Mouse (Mus musculus) embryo, embryonic 11 days (tissue): Measurements from ENCODE around the gene Rasal2.
"Not testable (repeated sequence)": the region's sequence is repeated elsewhere in the genome, so short reads cannot be mapped to it uniquely, and the experiment has no call there.

Experiments used
- DNase-seq: peaks from one replicate; pipeline ENCODE4 v3.0.0-alpha.2; 2015

The Rasal2 gene

GRCm38 (mm10) chr1:157236650-157237344 lies 175.6 kb downstream of the Rasal2 start:
- not testable (repeated sequence) for DNase-seq

- no peak for DNase-seq
These were observed 178.9 kb downstream of the Rasal2 start for GRCm38 (mm10) chr1:157233451-157233850.

DNA sequence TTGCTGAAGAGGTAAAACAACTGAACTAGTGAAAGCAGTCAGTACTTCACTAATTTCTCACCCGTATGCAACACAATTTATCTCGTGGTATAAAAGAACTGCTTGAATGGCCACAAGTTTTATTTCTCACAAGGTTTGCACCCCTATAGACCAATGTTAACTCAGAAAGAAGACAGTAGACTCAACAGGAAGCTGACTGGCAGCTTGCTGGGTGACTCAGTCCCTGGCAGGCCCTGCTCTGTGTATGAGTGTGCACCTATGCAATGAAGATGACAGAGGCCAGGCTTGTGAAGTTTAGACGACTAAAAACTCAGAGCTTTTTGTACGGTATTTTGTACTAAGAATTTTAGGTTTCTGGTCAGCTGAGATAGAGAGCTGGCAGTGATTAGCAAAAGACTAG lies 180.0 kb downstream of the Rasal2 start:
- DNase-seq = no peak

DNA sequence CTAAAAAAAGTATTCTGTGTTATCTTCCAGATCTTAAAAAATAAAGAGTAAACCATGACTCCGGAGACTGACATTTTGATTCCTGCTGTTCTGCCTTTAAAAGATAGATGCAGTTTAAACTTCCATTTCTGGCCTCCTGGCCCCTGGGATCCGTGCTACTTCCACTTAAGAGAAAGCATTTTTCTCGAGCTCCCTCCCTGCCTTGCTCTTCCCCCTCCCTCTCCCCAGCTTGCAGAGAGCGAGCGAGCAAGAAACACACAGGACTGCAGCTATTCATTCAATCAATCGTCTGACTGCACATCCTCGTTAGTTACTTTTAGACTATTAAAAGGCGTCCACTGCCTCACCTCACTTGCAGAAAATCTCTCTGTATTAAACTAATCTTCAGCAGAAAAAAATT lies 181.4 kb downstream of the Rasal2 start:
- DNase-seq = peak; percentile 56

GRCm38 (mm10) chr1:157230386-157230785 lies 182.0 kb downstream of the Rasal2 start:
- no peak for DNase-seq

DNA sequence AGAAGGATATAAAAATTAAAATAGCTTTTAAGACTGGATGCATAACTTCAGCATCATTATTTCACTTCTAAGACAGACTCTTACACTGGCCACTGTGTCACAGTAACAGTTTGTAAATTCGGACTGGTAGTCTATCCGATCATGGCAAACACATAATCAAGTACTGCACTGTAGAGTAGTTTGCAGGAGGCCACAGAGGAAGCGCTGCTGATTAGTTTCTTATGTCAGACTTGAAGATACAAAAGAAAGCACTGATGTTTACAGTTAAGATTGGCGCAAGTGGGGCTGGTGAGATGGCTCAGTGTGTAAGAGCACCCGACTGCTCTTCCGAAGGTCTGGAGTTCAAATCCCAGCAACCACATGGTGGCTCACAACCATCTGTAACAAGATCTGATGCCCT lies 187.4 kb downstream of the Rasal2 start:
- DNase-seq = no peak

- no peak for DNase-seq
These were observed 191.5 kb downstream of the Rasal2 start for GRCm38 (mm10) chr1:157220910-157221309.

- DNase-seq = no peak
These were observed 191.9 kb downstream of the Rasal2 start for GRCm38 (mm10) chr1:157220466-157220865.

GRCm38 (mm10) chr1:157208754-157209153 lies 203.6 kb downstream of the Rasal2 start:
- peak; percentile 7 for DNase-seq

DNA sequence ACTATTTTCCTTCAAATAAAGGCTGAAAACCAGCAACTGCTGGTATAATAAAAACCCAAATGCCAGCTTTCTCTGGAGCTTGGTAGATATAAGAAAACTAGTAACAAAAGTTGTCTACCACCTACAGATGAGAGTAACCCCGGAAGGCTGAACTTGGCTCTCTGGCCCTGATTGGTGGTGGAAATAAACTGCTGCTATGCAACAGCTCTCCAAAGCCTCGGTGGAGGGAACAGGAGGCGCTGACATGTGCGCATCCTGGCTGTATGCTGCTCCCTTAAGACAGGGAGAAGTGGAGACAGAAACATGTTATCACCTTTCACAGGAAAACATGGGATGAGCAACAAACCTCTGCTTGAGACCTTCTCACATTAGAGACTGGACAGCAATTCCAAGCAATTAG lies 206.7 kb downstream of the Rasal2 start:
- no peak for DNase-seq

DNA sequence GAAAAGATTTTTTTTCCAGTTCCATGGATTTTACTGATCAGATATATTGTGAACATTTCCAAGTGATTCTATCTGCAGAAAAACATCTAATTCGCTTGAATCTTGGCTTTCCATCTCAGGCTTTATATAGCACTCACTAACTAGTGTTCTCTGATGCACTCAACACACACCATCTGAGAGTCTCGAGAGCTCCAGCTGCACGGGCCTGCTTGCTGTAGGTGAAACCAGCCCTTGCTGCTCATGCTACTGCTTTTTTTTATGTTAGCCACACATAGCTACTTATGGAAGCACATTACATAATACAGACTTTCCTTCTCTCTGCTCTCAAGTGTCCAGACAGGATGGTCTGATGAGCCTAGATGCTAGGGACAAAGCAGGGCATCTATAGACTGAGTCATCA lies 229.4 kb downstream of the Rasal2 start:
- no peak for DNase-seq

- no peak for DNase-seq
These were observed 230.0 kb downstream of the Rasal2 start for GRCm38 (mm10) chr1:157182431-157182830.

DNA sequence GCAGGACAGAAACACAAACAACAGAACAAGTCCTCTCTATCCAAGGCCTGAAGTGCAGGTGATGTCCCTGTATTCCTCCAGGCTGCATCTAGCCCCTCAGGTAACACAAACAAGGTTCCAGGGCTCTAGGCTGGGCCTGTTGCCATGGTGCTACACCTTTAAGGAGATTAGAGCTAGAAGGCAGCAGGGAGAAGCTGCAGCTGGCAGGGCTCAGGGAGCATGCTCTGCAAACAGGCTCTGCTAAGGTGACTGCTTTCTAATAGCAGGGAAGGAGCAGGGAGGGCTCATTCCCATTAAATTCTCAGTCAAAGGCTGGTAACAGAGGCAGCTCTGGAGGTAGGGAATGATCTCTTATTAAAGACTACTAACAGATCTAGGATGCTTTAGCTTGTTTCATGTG lies 231.3 kb downstream of the Rasal2 start:
- peak; percentile 12 for DNase-seq

DNA sequence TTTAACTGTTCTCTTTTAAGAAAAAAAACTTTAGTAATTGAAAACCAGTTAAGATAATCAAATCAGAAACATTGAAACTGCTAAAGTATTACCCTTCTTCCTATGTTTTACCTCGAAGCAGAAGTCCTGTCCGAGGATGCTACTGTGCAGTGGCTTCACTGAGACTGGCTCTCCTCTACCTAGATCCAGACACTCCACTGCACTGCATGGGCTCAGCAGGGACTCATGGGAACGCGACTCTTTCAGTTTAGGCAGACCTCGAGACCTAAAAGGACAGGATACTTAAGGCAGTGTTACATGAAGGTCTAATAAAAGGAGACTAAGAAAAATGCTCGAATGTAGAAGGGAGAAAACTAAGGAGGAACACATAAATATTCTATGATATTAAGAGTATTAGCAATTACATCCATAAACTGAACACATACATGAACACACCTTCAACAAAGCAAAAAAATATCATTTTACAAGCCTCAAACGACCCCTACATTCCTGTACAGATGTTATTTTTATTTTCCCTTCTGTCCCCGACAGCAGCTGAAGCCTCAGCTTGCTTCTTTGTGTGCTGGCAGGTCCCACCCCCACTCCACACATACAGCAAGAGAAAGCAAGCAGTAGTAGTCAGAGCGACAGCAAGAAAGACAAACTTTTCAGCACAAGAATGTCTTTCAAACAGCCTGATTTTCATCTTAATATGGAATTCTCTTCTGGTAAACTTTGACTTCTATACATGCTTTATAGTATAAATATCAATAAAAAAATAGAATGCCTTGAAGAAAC lies 233.2 kb downstream of the Rasal2 start:
- DNase-seq = peak; percentile 38

GRCm38 (mm10) chr1:157169292-157169691 lies 243.1 kb downstream of the Rasal2 start:
- no peak for DNase-seq

GRCm38 (mm10) chr1:157168891-157169290 lies 243.5 kb downstream of the Rasal2 start:
- no peak for DNase-seq

- no peak for DNase-seq
These were observed 258.6 kb downstream of the Rasal2 start for GRCm38 (mm10) chr1:157153781-157154180.

- no peak for DNase-seq
These were observed 262.3 kb downstream of the Rasal2 start for GRCm38 (mm10) chr1:157150107-157150506.

- DNase-seq = no peak
These were observed 267.8 kb downstream of the Rasal2 start for GRCm38 (mm10) chr1:157144621-157145020.

DNA sequence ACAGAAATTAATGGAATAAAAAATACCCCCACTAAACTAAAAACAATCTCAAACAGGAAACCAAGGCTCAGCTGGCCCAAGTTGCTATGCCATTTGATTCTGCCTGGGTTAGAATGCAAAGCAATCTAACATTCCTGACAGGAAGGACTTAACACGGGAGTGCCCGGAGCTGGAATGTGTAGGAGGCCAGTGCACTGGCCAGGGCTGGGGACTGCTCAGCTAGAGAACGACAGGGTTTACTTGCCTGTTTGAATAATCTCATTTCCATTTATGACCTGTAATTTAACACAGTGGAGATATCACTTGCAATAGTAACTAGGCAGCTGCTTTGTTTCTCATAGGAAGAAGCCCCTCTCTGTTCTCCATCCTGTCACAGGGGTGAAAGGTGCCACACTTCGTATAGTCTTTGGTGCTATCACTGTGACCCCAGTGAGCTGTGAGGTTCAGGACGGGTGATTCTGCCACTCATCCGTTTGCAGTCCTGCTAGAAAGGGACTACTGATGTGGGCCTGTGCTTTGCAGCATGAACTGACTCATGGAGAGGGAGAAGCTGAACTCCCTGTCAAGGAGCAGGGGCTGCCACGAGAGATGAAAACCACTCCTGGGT lies 269.0 kb downstream of the Rasal2 start:
- peak; percentile 27 for DNase-seq

DNA sequence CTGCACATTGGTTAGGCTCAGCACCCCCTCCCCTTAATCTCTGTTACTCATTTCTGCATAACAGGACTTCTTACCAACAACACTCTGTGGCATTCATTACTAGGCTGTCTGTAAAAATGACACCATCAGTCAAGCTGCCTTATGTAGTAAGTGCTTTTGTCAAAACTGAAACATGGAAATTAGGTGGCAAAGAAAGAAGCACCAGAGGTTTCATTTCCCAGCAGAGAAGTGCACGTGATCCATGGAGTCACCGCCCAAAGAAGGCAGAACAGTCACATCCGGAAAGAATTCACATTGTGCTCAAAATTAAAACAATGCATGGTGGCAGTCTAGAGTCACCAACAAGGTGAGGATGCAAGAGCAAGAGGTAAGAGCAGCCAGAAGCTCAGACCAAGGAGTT lies 271.4 kb downstream of the Rasal2 start:
- no peak for DNase-seq

GRCm38 (mm10) chr1:157137854-157138241 lies 274.5 kb downstream of the Rasal2 start:
- no peak for DNase-seq

GRCm38 (mm10) chr1:157137132-157137853 lies 275.1 kb downstream of the Rasal2 start:
- no peak for DNase-seq
